Mouse (Mus musculus) induced T-regulatory cell, adult 2 months (primary cell): ENCODE results near the gene Epo.

Experiments
- DNase-seq: peaks from one replicate; pipeline ENCODE4 v3.0.0-alpha.2; 2012; ENCODE audit warnings: low read depth

Gene Epo

DNA sequence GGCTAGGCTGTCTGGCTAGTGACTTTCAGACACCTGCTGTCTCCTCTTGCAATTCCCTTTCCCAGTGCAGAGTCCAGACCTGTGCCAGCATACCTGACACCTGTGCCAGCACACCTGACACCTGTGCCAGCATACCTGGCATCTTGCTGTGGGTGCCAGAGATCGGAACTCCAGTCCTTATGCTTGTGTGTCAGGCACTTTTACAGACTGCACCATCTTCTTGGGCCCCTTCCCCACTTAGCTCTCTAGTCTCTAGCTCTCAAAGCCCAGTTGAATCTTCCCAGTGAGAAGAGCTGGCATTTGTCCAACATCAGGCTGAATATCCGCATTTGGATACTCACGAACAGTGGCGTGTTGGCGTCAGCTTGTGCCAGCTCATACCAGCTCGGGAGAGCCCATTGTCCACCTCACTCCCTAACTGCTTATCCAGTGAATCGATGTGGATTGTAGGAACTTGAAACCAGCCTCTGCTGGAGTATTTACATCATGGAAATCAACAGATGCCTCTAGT, 6.3 kb upstream of the Epo start:
- DNase-seq: no peak

GRCm38 (mm10) chr5:137537461-137537860, 4.4 kb upstream of the Epo start:
- no peak for DNase-seq

- peak; percentile 49 for DNase-seq
Observed at GRCm38 (mm10) chr5:137535318-137535717, 2.3 kb upstream of the Epo start.

DNA sequence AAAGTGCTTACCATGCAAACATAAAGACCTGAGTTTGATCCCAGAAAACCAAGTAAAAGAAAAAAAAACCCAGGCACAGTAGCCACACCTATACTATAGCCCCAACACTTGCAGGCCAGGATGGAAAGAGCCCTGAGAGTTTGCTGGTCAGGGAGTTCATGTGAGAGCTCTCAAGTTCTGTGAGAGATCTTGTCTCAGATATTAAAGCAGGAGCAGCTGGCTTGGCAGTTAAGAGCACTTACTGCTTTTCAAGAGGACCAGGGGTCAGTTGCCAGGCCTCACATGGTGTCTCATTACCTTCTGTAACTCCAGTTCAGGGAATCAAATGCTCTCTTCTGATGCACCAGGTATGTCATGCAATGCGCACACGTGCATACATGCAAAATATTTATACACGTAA, 1.7 kb upstream of the Epo start:
- DNase-seq: no peak

DNA sequence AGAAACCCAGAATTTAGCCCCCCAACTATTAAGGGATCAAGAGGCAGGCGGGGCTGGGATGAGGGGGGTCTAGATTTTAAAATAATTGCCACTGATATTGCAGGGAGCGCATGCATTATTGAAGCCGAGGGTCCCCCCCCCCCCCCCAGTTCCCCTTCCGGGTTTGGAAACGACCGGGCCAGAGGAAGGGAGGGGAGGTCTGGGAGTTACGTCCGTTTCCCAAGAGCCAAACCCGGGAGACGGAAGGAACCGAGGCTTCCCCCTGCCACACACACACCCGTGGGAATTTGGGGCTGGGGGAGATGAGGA, 280 bp downstream of the Epo start:
- no peak for DNase-seq

GRCm38 (mm10) chr5:137532131-137532807, 773 bp downstream of the Epo start:
- DNase-seq: peak; percentile 54

DNA sequence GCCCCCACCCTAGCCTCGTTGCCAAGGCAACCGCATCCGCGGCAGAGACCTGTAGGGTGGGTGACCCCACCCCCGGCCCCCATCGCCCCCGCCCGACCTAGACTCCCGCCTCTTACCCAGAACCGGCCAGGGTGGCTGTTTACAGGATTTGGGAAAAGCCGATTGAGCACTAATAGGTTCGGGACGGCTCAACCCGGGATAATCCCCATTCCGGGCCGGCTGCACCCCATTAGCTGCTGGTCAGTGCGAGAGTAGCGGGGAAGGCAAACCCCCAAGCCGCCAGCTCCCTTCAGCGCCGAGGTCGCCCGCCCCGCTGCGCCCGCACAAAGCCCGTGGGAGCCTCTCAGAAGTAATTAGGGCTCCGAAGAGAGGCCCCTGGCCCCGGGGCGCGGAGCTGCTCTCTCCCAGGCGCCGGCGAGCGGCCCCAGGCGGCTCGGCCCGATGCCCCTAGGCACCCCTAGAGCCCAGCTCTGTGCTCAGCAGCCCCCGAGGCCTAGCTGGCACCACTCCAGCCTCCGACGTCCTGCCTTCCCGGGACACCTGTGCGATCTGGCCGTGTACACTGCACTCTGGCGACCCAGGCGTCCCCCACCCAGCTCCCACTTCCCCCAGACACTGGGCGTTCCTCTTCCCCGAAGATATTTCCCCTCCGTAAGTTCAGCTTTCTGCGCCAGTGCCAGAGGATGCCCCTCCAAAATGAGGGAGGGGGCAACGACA, 1.5 kb downstream of the Epo start:
- DNase-seq: peak; percentile 61

DNA sequence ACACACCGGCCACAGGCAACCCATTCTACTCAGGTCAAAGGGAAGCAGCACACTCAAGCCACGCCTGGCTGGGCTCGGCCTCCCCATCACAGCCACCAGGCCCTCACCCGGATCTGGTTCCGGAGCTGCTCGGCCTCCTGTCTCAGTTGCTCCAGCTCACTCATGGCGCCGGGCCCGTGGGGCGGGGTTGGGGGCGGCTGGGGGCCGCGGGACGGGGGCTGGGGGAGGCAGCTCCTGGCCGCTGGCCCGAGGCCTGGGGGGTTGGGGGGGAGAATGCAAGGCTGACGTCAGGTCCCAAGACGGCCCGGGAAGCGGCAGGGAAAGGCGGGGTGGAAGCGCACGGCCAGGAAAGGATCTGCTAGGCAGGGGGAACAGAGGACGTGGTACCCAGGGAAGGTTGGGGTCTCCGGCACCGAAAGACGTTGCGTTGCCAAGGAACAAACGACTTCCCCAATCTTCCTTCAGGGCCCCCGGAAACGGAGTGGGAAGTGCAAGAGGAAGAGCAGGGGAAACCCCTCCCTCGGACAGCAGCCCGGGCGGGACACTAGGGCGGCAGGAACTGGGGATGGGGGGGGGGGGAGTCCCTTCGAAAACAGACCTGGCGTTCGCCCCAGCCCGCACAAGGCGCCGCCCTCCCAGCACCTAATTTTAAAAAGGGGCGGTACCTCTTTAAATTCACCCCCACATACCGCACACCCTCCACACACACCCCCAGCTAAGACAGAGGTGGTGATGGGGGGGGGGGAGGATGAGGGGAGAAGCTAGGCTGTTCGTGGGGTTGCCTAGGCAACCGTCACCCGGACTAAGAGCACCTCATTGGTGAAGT, 2.2 kb downstream of the Epo start:
- peak; percentile 88 for DNase-seq

DNA sequence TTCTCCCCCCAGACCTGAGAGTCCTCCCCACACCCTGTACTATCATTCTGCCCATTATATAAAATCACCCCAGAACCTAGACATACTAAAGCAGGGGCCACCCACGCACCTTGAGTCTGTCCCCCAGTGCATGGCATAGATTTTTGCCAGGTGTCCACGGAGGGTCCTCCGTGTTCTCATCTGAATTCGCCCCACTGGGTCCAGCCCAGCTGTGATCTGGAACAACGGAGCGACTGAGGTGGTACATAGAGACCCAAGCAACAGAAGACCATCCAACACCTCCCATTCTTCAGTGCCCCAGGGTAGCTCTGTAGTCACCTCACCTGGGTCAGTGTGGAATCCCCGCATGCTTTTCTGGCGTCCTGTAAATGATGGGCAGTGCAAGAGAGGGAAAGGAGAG, 3.0 kb downstream of the Epo start:
- no peak for DNase-seq

- no peak for DNase-seq
Observed at GRCm38 (mm10) chr5:137529221-137529995, 3.6 kb downstream of the Epo start.

DNA sequence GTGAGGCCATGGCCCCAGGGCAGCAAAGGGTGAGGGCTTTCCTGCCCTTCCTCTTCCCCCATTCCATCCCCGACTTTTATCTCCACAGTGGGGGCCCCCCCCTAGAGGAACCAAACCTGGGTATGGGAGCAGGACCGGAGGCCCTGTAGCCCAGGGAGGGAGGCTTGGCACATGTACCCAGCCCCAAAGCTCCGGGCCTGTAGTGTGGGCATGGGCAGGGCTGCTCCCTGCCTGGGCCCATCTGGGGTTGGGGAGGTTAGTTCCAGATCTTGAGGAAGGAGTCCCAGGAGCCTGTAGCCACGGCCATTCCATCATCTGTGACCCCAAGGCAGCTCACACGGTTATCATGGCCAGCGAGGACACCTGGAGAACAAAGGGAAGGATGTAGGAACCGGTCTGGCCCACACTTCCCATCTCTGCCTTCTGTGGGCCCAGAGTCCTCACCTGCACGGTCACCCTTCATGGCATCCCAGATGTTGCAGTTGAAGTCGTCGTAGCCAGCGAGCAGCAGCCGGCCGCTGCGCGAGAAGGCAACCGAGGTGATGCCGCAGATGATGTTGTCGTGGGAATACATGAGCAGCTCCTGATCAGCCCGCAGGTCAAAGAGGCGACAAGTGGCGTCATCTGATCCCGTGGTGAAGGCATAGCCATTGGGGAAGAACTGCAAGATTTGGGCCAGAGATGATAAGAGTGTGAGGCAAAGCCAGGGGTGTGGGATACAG, 4.6 kb downstream of the Epo start:
- no peak for DNase-seq

- no peak for DNase-seq
Observed at GRCm38 (mm10) chr5:137527413-137527812, 5.6 kb downstream of the Epo start.

DNA sequence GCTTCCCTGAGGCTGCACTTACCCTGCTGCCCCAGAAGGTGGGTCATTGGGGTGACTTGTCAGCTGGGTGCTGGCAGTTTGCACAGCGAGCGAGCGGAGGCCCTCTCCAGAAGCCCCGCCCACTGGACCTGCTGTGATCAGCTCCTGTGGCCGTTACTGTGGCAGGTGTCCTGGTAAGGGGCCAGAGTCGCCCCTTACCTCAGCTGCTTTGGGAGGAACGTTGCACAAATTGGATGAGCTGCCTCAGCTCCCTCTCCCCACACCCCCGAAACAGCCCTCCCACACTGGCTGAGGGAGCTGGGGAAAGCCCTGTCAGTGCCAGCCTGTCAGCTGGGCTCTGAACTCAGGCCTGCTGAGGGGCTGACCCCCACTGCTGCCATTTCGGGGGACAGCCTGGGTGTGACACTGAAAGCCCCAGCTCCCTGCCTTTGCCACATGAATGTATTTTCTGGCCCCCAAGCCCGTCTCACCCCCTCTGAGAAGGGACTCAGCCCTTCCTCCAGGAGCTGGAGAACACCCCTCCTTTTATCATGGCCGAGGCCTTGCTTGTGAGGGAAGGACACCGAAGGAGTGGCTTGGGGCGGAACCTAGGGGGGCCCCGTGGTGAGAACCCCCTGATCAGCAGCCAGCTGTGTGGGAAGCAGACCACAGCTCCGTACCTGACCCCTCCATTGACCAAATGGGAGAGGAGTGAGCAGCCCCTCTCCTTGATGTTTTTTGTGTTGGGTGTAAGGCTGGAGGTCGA, 6.7 kb downstream of the Epo start:
- peak; percentile 51 for DNase-seq

DNA sequence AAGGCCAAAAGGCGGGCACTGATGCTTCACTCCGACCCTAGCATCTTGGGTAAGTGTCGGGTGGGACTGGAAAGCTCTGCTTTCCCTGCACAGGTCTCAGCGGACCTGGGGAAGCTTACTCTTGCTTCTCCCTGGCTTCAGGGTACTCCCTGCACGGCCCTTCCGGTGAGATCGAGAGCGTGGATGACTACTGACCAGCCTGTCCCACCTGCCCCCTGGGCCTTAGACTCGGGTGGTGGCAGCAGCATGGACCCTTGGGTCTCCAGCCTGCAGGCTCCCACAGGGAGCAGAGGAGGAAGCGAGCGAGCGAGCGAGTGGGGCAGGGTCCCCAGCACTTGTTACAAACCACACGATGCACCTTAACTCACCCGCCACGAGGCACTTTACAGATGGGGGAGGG, 7.5 kb downstream of the Epo start:
- no peak for DNase-seq

DNA sequence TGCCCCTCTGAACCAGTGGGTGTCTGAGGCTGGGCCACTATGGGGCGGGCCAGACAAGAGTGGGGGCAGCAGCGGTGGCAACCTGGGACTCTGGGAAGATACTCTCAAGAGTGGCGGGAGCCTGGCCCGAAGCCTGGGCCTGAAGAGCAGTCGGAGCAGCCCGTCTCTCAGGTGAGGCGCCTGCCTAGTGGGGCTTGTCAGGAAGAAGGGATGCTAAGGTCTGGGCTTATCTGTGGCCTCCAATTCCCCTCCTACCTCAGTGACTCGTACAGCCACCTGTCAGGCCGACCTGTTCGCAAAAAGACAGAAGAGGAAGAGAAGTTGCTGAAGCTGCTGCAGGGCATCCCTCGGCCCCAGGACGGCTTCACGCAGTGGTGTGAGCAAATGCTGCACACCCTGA, 8.4 kb downstream of the Epo start:
- DNase-seq: no peak

DNA sequence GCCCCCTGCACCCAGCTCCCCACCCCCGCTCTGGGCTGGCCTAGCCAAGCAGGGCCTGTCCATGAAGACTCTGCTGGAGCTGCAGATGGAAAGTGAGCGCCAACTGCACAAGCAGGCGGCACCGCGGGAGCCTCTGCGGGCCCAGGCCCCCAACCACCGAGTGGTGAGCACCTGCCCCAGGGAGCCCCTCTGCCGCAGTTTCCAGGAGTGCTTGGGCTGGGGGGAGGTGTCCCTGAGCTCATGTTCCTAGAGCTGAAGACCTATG, 8.9 kb downstream of the Epo start:
- no peak for DNase-seq

DNA sequence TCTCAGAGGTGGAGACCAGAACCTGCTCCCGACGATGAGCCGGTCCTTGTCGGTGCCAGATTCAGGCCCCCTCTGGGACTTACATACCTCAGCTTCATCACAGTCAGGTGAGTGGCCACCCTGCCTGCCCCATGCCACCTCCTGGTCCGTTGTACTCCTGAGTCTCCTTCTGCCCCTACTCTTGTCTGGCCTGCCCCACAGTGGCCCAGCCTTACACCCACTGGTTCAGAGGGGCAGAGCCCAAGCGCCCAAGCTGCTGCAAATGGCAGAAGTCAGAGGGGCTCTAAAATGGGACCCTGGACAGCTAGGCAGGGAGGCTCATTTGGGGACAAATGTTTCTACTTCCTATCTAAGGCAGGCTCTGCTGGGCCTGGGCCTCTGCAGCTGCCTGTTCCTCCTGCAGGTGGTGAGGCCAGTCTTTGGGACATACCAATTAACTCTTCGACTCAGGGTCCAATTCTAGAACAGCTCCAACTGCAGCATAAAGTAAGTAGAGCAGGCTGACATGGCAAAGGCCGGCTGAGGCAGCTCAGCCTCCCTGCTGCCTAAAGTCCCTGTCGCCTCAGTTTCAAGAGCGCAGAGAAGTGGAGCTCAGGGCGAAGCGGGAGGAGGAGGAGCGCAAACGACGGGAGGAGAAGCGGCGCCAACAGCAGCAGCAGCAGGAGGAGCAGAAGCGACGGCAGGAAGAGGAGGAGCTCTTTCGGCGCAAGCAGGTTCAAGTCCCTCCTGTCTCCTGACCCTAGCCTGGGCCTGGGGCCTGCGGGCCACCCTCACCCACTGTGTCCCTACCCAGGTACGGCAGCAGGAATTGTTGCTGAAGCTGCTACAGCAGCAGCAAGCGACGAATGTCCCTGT, 9.4 kb downstream of the Epo start:
- no peak for DNase-seq

- no peak for DNase-seq
Observed at GRCm38 (mm10) chr5:137522711-137523110, 10.3 kb downstream of the Epo start.

DNA sequence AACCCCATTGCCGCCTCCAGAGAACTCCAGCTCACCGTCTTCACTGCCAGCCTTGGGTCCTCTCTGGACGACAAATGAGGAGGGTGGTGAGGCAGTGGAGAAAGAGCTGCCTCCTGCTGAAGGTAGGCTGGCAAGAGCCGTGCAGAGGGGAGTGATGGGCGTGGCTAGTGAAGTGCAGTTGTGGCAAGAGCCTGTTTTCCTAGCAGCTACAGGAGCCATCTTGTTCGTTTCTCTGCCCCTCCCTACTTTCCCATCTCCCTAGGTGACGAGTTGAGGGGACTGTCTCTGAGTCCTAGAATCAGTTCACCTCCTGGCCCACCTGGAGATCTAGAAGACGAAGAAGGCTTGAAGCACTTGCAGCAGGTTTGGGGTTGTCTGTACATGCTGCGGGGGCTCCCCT, 11.2 kb downstream of the Epo start:
- DNase-seq: no peak
